Mouse (Mus musculus): ENCODE measurements around the gene Cdc73. TPM values are rescaled to one million over a fixed set of nuclear protein-coding genes. Genes with fewer than 3 reads are reported as not detected.

Cdc73 gene
- 1 to 10 TPM in 1 of 2 experiments, under 1 TPM in 1; 0.90 to 6.9 TPM for polyA plus RNA-seq (2012; fragmentation: generic; extraction: Trizol)

DNA sequence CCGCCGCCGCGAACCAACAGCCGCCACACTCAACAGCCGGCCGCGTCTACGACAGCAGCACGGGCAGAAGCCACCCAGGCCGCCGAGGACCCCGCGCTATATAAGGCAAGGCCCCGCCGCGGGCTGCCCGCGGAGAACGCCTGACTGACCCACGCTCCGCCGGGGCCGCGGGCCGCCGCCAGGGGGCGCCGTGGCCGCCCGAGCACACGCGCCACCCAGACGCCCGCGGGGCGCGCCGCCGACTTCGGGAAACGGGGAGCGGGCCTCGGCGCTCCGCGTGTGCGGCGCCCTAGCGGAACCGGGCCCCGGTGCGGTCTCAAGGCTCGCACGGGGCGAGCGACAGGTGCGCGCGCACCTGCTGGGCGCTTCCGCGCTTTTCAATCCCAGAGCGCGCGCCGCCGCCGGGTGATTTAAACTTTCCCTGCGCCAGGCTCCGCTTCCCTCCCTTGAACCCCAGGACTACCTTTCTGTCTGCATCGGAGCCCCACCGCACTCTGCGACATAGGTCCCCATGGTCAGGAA lies at the start of gene Cdc73:
Gene Cdc73, minus strand, starts transcription at position 153 of the 522 bp plus-strand sequence.

DNA sequence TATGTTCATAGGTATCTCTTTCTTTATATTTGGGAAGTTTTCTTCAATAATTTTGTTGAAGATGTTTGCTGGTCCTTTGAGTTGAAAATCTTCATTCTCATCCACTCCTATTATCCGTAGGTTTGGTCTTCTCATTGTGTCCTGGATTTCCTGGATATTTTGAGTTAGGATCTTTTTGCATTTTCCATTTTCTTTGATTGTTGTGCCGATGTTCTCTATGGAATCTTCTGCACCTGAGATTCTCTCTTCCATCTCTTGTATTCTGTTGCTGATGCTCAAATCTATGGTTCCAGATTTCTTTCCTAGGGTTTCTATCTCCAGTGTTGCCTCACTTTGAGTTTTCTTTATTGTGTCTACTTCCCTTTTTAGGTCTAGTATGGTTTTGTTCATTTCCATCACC lies 13.3 kb upstream of the Cdc73 start, which contains the start of gene Glrx2:
Gene Glrx2, plus strand, starts transcription at position 301 of the 400 bp plus-strand sequence.

DNA sequence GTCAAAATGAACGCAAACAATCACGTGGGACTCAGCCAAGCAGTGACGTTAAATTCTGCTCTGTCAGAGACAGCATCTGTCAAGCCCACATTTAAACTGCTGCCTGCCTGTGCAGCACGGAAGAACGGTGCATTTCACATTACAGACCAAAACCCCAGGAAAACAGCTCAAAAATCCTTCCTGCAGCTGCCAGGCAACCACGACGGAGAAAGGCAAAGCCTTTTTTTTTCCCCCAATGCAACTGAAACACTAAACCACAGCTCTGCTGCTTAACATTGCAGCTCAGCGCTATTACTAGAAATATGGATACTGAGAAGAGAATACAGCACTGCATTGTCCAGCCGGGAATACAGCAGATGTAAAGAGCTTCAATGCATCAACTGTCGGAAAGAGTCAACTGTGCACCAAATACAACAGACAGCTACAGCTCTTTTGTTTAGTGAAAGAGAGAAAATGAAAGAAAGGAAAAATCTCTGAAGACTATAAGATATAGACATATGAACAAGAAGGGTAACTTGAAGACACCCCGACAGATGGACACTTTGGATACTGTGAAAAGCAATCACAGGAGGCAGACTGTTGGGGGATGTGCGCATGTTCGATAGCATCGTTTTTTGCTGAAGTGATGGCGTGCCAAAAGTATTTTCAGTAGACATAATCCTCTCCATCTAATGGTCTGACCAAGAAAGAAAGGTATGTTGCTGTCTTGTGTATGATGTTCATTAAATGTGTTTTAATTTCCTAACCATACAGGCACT lies 61.9 kb downstream of the Cdc73 start, which contains the start of gene B3galt2:
Gene B3galt2, plus strand, starts transcription at position 15 of the 758 bp plus-strand sequence.

Other genes starting within 250 kb of the Cdc73 start
- gene B3galt2, start 62.2 kb downstream of the Cdc73 start, polyA plus RNA-seq (2012; fragmentation: generic; extraction: Trizol): under 1 TPM in 1 of 2 experiments, not detected in 1; 0.02 TPM
- gene Glrx2, start 13.4 kb upstream of the Cdc73 start, polyA plus RNA-seq (2012; fragmentation: generic; extraction: Trizol): 10 to 100 TPM; 48.2 to 80.1 TPM
- gene Trove2, start 74.2 kb upstream of the Cdc73 start, polyA plus RNA-seq (2012; fragmentation: generic; extraction: Trizol): 1 to 10 TPM in 1 of 2 experiments, under 1 TPM in 1; 0.21 to 1.4 TPM
- 1 to 10 TPM; 3.3 to 7.5 TPM for gene Uchl5, start 74.4 kb upstream of the Cdc73 start, polyA plus RNA-seq (2012; fragmentation: generic; extraction: Trizol)

All from C3H10T1/2 (cell line).